Mouse (Mus musculus): ENCODE measurements around the gene Tmem63a.

Tmem63a gene

DNA sequence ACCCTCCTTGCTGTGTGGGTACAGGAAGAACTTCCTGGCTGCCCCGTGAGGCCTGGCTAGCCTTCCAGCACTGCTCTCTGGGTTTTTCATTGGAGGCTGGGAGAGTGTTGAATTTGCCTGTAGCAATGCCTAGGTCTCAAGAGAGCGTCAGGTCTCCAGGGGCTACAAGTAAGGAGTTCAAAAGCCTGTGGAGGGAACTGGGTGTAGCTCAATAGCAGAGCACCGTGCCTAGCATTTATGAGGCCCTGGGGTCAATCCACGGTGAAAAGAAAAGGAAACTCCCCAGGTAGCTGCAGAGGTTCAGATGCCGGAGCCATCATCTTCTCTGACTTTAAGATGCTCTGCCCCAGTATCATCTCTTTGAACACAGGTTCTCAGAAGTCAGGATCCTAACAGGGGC, 69.5 kb downstream of the Tmem63a start:
- DNase-seq: no peak

- no peak for DNase-seq
Observed at GRCm38 (mm10) chr1:181012416-181012815, 70.3 kb downstream of the Tmem63a start.

DNA sequence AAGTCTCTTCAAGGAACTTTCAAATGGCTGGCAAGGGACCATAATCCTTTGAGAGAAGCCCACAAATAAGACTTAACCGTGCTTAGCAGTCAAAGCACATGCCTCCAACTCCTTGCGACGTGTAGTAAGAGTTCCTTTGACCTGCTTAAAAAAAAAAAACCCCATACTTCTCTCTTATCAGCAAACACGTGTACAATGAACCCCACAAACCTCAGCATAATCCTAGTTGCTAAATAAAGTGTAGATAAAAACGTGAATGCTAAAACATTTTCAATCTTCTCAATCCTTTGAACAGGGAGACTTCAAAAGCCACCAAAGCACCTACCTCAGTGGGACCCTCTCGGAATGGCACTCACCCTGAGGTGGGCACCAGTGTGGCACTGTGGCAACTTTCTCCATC, 71.3 kb downstream of the Tmem63a start:
- no peak for DNase-seq

GRCm38 (mm10) chr1:181014731-181015500, 72.8 kb downstream of the Tmem63a start:
- peak; percentile 65 for DNase-seq

DNA sequence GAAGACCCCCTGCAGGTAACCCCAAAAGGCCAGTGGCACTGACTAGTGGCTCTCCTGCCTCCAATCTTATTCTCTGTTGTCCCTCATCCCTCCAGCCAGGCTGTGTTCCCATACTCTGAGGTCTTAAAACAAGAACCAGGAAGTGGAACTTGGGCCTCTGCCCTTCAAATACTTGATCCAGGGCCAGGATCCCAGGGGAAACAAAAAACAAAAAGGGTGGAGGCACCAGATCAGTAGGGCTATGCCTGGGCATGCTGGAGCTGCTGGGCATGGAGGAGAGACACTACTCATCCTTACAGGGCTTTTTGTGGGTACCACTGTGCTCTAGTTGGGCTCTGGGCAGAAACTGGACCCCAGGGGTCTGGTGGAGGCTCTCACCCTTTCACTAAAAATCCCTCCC, 73.4 kb downstream of the Tmem63a start:
- DNase-seq: peak; percentile 92

GRCm38 (mm10) chr1:181016045-181016444, 73.9 kb downstream of the Tmem63a start:
- no peak for DNase-seq

GRCm38 (mm10) chr1:181016532-181017131, 74.5 kb downstream of the Tmem63a start:
- peak; percentile 92 for DNase-seq

- peak; percentile 93 for DNase-seq
Observed at GRCm38 (mm10) chr1:181017212-181017711, 75.1 kb downstream of the Tmem63a start.

- DNase-seq: no peak
Observed at GRCm38 (mm10) chr1:181017890-181018420, 75.8 kb downstream of the Tmem63a start.

GRCm38 (mm10) chr1:181020756-181021487, 78.8 kb downstream of the Tmem63a start, which contains the start of gene Ephx1:
TSS of gene Ephx1 (minus strand) at chr1:181020904.
- no peak for DNase-seq

- no peak for DNase-seq
Observed at GRCm38 (mm10) chr1:181021488-181021865, 79.3 kb downstream of the Tmem63a start.

DNA sequence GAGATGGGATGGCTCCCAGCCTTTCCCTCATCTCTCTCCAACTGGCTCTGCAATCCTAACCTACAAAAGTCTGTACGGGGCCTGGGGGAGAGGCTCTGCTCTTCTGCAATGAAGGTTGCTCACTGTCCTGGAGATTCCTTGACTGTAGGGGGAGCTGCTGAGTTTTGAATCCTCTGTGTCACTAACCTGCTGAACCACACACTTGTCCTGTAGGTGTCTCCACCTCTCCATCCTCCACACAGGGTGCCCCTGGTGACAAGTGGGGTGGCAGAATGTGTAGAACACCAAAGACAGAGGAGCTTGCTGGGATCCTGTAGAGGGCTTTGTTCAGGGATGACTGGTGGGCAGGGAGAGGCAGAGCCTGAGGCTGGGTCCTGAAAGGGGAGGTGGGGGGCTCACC, 80.1 kb downstream of the Tmem63a start:
- DNase-seq: peak; percentile 88

Measured in kidney, adult 9 months (tissue).